Mouse (Mus musculus): Measurements from ENCODE around the gene Prr36.

GRCm38 (mm10) chr8:4259125-4259804, 42.0 kb upstream of the Prr36 start, which contains the start of gene Ctxn1:
- TF ChIP-seq CTCF (IDR thresholded peaks at IDR 0.05; ENCODE audit: low read depth, low read length) (no peak), GATA2 (IDR thresholded peaks at IDR 0.05; ENCODE audit: borderline replicate concordance, low read depth, low read length) (no peak), GATA1 (IDR thresholded peaks at IDR 0.05; ENCODE audit: borderline replicate concordance, low read length) (no peak), TAL1 (conservative IDR thresholded peaks at IDR 0.05; ENCODE audit: low read depth, low read length) (no peak)

All from G1E (cell line).